Mouse (Mus musculus): Measurements from ENCODE around the gene Iqch.

Iqch gene

DNA sequence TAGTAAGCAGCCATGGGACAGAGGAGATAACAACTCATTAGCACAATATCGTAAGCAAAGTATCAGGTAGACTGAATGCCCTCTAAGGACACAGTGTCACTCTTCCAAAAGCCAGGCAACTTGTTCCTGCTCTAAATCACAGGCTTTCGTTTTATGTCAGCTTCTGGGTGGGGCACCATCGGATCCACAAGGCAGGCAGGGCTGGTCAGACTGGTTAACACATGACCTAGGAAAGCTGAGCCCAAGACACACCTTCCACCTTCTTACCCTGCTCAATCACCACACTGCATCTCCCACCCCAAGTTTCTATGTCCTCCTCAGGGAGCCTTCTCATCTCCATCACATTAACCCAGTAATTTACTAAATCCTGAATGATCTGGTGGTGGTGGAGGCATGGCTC lies 136.7 kb downstream of the Iqch start:
- no peak for DNase-seq

DNA sequence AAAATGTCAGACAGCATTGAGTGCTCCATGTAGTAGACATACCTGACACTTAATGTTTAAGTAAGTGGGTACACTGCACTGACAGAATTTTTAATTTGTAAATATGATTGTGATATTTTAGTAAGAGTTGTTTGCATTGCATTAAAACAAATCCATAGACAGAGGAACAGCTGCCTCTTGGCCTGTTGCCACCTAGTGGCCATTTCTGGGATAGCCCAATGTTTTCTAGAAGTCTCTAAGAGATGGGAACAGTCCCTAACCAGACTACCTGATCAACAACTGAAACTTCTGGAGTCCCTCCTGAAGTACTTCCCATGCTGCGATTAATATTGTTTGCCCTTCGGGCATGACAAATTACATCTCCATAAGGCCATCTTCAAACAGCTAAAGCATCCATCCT lies 140.0 kb downstream of the Iqch start:
- DNase-seq = peak; percentile 83 to 88

DNA sequence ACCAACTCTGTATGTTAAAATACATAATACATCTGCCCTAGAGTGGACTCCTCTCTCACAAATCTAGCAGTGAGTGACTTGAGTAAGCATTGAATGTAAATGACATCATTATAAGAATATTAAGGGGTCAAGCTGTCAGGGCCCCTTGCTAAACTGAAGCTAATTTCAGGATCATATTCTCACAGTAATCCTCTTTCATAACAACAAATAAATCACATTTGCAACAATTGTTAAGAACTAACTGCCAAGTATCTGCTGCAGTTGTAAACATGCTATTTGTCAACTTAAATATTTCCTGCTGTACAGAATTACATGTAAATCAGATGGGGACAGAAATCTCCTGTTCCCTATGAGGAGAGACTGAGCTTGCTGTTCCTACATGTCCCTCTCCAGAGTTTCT lies 145.9 kb downstream of the Iqch start:
- no peak for DNase-seq

DNA sequence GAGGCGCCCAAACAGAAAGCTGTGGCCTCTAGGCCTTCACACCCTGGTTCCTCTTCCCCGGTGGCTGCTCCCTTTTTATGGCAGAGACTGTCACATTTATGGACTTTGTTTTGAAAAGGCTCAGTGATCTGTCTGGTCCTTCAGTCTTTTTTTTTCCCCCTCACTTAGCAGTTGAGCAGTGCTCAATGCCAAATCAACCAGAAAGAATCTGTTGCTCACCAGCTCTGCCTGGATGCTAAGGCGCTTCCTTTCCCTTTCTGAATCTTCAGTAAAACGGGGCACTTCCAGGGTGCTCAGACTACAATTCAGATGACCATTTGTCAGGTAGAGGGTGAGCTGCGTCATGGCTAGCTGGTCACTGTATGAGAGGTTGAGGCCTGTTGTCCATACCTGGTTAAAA lies 148.0 kb downstream of the Iqch start:
- DNase-seq = no peak

DNA sequence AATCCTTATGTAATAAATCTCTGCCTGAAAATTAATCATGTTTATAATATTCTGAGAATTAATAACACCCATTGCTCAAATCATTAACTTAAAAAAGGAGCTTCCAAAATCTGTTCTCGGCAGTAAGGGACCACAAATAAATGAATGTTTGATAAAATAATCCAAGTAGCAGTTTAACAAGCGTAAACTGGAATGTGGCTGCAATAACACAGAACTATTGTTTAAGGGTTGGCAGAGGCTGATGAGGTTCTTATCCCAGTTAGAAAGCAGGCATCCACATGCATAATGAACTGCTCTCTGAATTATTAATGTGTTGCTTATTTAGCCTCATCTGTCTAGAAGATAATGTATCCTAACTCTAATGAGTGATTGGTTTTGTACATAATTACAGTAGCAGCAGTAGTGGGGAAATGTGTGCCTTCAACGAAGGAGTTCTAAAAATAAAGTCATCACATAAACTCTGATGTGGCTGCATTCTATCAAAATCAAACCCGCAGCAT lies 151.7 kb downstream of the Iqch start:
- no peak for DNase-seq

DNA sequence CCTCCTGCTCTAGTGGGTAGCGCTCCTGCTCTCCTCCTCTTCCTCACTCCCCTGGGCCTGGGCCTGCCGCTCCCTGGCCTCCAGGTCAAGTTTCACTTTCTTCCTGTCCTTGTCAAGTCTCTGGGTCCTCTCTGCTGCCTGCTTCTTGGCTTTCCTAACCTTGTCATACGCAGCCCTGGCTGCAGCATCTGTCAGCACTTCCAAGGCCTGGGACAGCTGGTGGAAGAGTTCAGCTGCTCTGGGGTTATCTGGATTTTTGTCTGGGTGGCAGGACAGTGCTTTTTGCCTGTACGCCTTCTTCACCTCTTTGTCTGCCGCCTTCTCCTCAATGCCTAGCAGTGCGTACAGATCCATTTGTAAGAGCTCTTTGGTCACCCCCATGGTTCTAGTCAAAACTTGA lies 158.6 kb downstream of the Iqch start:
- no peak for DNase-seq

DNA sequence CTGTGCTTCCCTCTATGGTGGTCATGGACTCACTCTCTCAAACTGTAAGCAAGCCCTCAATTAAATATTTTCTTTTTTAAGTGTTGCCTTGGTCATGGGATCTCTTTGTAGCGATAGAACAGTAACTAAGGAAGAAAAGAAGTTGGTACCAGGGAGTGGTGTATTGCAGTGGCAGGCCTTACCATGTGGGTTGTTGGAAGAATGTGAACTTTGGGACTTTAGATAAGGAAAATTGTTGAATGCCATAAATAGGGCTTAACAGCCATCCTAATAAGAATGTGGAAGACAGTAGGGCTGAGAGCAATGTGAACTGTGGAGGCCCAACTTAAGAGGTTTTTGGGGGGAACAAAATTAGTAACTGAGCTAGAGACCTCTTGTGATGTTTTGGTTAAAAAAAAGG lies 171.6 kb downstream of the Iqch start:
- no peak for DNase-seq

DNA sequence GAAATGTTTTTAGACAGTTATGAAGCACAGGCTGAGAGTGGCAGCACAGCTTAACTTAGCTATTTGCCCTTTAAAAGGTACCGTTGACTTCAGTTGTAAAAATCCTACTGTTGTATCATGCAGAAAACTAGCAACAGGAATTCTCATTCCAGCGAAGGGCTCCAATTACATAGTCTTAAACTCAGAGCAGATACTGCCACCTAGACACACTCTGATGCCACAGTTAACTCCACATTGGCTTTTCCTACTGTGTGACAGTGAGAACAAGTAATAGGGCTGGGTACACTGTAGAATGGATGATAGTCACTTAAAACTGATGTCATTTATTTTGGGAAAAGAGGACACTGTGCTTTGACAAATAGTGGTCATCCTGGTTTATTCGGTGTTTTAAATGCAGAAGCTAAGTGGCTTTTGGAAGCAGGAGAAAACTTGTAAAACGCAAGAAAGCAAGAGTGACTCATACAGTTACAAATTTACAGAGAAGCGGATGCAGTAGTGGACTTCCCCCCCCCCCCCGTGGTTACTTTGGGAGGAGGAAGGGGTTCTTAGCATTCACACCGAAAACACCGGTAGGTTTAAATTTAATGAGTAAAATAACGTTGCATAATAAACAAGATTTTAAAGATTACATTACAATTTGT lies 181.1 kb downstream of the Iqch start:
- DNase-seq = peak; percentile 5 to 9

DNA sequence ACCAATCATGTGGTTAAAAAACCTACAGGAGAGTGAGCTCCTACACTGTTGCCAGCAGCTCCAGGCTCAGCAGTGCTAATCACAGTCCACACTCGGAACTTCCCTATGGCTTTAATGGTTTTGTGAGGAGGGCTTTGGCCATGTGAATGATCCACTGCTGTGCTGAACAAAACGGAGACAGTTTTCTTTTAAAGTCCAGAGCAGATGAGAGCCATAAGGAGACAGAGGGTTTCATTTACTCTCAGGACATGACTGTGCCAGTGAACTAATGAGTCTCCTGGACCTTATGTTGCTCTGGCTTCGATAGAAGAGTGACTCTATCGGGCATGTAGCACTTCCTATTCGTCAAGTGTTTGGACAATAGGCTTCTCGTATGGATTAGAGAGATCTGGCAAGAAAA lies 181.9 kb downstream of the Iqch start:
- peak; percentile 37 to 38 for DNase-seq

DNA sequence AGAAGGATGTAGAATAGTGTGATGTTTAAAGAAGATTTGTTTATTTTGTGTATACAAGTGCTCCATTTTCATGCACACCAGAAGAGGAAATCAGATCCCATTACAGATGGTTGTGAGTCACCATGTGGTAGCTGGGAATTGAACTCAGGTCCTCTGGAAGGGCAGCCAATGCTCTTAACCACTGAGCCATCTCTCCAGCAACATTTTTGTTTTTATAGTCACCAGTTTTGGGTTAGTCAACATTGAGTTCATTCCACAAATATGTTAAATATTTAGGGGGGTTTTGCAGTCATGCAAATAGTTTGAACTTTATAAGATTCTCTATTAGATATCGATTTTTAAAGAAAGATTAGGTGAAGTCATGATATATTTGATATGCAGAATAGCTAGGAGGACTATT lies 202.1 kb downstream of the Iqch start:
- no peak for DNase-seq

DNA sequence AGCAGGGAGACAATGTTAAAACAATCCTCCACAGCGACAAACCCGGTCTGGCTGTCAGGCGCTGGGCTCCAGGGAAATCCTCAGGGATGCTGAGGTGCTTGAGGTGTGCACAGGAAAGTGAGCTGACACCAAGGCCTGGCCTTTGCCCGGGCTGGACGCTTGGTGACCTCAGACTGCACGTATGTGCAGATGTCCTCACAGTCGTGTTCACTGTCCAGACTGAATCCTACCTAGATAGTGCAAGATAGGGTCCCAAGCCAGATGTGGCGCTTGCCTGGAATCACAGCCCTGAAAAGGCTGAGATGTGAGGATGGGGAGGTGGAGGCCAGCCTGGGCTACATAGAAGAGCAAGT lies 202.9 kb downstream of the Iqch start:
- no peak for DNase-seq

DNA sequence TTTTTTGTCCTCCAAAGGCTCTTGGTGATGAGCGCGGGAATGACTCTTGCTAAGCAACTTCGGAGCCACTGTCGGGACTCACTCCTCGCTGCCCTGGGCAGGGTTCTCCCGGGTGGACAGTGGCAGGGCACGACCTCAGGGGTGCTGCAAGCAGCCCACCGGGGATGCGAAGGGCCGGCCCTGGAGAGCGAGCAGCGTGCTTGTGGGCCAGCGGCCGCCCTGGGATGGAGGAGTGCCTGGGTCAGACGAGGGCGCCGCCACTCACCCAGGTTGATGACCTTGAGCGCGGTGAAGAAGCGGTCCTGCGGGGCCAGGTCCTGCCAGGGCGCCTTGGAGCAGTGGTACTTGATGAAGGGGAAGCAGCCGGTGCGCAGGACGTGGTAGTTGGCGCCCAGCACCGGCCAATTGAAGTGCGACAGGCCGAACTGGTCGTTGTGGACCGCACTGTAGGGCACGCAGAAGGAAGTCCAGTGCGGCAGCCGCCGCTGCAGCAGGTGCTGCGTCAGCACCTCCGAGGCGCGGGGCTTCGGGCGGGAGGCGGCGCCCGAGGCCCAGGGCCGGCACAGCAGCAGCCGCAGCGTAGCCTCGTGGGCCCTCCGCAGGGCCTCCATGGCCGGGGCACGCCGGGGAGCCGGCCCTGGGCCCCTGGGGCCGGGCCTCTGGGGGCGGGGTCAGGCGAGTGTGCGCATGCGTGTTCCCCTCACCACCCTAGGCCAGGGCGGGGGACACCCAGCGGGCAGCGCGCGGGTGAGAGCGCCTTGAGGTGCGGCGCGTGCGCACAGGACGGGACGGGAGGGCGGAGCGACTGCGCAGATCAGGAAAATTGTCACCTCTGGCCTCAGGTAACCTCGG lies 203.5 kb downstream of the Iqch start, which contains the start of gene 2300009A05Rik:
Gene 2300009A05Rik, minus strand, starts transcription at position 636 of the 852 bp plus-strand sequence.
- peak; percentile 95 to 98 for DNase-seq

DNA sequence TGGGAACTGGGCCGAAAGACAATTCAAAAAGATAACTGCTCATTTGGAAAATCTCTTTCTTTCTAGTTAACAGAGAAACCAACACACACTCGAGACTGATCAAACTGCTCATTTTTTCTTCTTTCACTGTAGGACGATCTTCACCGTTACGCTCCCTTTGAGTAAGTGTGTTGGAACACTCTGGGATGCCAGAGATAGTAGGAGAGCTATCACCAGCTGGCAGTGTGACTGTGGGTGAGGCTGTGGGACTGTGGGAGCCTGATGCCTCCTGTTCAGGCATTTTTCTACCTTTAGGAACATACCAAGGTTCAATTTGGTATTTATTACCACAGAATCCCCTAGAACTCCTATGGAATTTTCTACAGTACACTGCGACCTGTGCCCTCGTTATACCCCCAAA lies 206.7 kb downstream of the Iqch start:
- DNase-seq = peak; percentile 12 to 36

DNA sequence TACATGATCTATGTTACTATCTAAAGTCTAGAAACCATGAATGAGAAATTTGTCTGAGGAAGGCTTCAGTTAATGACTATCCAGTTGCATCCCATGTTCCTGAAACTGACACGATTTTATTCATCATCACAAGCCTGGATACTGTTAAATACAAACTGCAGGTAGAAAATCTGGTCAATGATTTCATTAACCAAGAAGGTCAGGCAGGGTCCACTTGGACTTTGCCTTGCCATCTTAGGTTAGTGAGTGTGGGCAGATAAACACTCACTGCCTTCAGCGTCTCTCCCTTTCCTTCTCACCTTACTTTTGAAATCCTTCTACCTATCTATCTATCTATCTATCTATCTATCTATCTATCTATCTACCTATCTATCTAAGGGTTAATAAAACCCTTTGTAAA lies 211.0 kb downstream of the Iqch start:
- DNase-seq = no peak

DNA sequence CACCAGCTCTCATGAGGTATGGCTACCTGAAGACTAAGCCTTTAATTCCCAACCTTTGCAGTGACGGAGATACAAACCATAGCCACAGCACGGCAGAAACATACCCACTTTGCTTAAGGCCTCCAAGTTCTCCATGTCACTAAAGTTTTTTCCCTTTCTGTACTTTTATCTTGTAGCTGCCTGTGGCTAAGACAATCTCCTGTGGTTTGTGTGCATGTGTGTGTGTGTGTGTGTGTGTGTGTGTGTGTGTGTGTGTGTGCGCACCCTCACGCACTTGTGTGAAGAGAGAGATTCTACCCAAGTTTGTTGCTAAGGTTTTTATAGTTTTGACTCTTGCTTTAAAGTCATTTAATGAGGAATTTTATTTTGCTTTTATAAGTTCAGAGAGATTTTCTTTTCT lies 219.5 kb downstream of the Iqch start:
- DNase-seq = no peak

DNA sequence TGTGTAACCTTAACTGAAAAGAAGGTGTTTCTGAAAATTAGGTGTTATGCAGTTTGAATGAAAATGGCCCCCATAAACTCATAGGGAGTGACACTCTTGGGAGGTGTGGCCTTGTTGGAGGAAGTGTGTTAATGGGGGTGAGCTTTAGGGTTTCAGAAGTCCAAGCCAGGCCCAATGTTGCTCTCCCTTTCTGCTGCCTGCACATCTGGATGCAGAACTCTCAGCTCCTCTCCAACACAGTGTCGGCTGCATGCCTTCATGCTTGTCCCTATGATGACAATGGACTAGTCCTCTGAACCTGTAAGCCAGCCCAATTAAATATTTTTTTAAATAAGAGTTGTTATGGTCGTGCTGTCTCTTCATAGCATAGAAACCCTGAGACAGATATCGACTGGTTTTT lies 222.0 kb downstream of the Iqch start:
- DNase-seq = no peak

DNA sequence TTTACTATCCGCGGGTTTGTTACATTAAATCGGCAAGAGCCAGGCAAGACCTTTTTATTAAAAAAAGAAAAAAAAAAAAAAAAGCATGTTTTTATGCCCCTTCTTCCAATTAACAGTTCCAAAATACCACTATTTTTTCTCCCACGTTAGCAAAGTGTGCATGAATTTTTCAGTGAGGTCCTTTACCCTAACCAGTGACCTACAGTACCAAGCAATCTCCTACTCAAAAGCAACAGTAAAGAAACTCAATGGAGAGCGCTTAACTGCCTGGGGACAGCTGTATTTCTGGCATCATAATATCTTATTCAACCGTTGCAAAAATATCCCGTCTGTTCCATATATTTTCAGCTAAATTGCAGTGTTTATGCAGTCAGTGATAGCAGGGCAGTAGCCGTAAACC lies 224.1 kb downstream of the Iqch start:
- DNase-seq = no peak

DNA sequence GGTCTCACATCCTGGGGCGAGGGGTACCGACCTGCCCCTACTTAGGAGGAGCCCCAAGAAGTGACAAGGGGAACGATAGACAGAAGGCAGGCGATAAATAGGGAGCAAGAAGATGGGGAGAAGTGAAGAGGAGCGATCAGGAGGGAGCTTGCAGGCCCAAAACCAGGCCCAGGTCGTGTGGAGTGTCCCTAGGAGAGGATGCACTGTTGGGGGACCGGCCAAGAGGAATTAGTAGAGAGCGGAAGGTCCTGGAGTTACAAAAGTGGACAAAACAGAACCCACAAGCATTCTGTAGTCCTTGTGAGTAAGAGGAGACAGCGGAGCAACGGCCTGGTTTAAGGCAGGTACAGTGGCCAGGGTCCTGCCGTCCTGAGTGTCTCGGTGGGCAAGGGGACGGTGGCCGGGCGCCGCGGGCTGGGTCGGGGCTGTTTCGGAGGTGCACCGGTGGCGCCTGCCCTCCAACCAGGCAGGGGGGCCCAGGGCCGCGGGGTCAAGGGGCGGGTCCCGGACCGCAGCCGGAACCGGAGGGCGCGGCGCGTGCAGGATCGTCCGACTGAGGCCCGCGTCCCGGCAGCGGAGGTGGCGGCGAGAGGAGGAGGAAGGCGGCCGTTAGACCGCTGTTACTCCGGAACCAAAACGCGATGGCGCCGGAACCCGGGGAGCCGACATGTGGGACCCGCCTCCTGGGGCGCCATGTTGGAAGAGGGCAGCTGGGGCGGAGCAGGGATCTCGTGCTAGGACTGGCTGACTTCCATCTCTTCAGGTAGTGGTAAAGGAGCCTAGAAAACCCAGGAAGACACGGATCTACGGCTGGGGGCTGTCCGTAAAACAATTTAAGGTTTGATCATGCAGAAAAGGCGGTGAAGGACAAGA lies 224.8 kb downstream of the Iqch start, which contains the start of gene Map2k5:
Gene Map2k5, minus strand, starts transcription at position 633 of the 873 bp plus-strand sequence.
- DNase-seq = peak; percentile 93 to 95

DNA sequence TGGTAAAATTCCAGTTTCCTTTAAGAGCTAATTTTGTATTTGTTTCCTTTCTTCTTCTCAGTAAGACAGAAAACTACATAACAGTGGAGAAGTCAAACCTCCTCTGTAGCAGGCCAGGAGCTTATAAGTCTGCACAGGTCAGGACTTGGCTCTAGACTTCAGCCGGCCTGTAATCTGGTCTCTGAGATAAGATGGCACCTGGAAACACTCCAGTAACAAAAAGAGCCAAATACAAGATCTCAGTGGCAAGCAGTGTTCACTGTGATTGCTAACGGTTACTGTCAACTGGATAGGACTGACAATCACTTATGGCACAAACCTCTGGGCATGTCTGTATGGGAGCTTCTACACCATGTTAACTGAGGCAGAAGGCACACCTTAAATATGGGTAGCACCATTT lies 229.0 kb downstream of the Iqch start:
- DNase-seq = no peak

DNA sequence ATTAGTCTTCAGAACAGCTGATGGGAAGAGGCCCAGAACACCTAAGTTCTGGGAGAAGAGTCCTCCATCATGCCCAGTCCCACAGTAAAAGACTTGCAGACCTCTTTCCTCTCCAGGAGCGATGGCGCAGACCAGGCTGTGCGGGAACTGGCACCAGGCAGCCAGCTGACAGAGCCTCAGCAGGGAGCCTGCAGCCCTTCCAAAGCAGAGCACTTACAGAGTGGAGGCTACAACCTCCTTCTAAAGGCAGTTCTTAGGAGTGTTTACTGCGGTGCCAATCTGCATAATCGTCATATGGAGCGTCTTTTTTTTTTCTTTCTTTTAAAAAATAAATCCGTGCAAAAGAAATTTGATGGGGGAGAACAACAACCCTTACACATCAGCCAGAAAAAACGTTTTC lies 229.8 kb downstream of the Iqch start:
- peak; percentile 62 to 68 for DNase-seq

All from cerebellum, adult 18-20 months (tissue).